Mouse (Mus musculus): ENCODE measurements around the gene Tle1. TPM values are rescaled to one million over a fixed set of nuclear protein-coding genes. Genes with fewer than 3 reads are reported as not detected.
A peak's percentile ranks its signal among the peaks of the same experiment; 100 is the strongest.

Tle1 gene
- polyA plus RNA-seq, 1 experiment = 25.1 TPM

DNA sequence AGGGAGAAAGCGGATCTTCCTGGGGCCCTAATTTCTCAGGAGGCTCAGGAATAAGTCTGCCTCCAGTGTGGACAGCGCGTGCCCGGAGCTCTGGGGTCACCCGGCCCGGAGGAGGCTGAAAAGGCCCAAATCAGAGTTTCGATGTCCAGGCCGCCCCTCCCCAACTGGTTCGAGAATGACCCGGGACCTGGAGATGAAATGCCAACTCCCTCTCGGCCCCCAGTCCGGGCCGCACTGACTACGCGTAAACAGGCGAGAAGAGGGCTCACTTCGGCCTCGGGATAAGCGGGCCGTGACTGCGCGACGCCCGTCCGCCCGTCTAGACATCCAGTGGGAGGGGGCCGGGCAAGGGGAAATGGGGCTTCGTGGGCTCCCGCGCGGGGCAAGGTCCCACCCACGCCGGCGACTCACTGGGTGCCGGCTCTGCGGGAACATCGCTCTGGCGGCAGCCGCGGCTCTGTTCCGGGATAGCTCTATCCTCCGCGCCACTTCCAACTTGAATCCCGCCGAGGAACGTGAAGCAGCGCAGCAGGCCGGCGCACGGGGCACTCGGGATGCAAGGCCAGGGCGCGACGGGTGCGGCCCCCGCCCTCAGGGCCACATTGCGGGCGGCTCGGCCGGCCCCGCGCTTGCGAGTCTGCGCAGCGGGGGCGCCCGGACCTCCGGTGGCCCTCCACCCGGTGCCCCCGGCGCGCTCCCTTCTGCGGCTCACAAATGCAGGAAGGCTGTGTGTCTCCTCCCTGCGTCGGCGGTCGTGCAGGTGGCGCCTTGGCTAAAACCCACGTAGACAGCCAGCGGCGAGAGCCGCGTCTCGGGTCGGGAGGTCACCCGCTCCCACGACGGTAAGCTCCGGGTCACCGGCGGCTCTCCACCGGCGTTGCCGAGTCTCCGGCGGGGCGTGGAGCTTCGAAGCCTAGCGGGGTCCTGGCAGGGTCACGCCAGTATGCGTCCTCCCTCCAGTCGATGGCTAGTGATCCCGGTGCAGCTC lies 854 bp downstream of the Tle1 start:
- TF ChIP-seq CTCF (IDR thresholded peaks at IDR 0.05; ENCODE audit: borderline replicate concordance, insufficient read depth, low read depth, low read length) (no peak), POLR2A (IDR thresholded peaks at IDR 0.05; ENCODE audit: borderline replicate concordance, insufficient read depth, low read length) (no peak)
- Histone ChIP-seq H3K4me3 (replicated peaks; ENCODE audit: insufficient read depth, low read depth, low read length) (peak overlapping the region; percentile 76), H3K27ac (ENCODE audit: insufficient read depth, low read length) (peak overlapping the region; percentile 84), H3K27me3 (ENCODE audit: control insufficient read depth, insufficient read depth, low read length) (no peaks in the 10 kb centered on the region), H3K4me1 (ENCODE audit: control insufficient read depth, insufficient read depth, low read length) (peaks cover 2% of the 10 kb centered on the region; the same call in 1 of the 2 replicates)
- under 1% methylated on average over 98 of the region's 103 CpGs for WGBS
- peak; percentile 68 to 71 for DNase-seq

DNA sequence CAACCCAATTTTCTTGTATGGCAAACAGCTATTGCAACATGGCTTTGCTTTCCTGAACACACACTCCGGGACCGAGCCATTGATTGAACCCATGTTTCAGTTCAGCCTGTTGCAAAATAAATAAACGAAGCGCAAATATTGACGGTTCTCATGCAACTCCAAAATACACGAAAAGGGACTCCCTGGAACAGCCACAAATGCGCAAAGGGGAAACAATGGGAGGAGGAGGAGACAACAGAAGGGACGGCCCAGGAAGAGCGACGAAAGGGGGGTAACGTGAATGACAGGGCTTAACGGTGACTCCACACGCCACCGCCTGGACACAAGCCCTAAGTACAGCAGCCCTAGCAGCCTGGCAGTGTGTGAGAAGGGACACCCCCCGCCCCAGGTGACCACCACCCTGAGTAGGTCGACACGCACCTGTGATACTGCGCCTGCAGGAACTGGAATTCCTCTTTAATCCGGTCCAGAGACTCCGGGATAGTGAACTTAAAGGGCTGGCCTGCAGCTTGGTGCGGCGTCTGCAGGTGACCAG lies 1.8 kb downstream of the Tle1 start:
- Histone ChIP-seq H3K4me3 (replicated peaks; ENCODE audit: insufficient read depth, low read depth, low read length) (peak overlapping the region; percentile 76), H3K27ac (ENCODE audit: insufficient read depth, low read length) (no peak overlapping the region), H3K27me3 (ENCODE audit: control insufficient read depth, insufficient read depth, low read length) (no peaks in the 10 kb centered on the region), H3K4me1 (ENCODE audit: control insufficient read depth, insufficient read depth, low read length) (peaks cover 2% of the 10 kb centered on the region; the same call in 1 of the 2 replicates)
- TF ChIP-seq POLR2A (IDR thresholded peaks at IDR 0.05; ENCODE audit: borderline replicate concordance, insufficient read depth, low read length) = no peak
- TF ChIP-seq CTCF (IDR thresholded peaks at IDR 0.05; ENCODE audit: borderline replicate concordance, insufficient read depth, low read depth, low read length) = peak; percentile 78
- peak; percentile 80 to 82 for DNase-seq
- WGBS = 2% methylated on average over 22 of the region's 22 CpGs

DNA sequence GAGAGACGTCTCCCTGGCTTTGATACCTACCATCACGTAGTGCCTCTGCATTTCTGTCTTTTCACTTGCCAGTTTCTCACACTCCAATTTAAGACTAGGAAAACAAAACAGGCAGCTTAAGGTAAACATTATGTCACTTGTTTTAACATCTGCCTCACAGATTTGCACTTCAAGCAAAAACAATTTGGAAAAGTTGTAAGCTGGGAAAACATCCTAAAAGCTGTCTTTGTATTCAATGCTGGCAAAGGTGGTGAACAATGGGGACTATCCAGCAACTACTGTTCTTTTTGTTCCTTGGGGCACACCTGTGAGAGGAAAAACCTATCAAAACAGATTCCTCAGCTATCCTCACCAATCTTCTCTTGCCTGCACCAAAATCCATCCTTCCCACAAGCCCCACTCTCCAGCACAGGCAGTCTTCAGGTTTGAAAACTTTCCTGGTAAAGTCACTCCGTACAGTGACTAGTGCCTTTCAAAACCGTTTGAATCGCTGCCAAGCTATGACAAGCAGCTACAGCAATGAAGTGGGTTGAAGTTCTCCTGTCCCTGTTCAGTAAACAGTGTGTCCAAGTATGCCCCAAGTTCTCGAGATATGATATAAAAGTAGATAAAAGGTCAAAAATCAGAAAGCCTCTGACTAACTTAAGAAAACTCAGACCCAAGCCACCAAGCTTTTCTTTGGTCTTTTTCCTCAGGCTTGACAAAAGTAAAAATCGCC lies 2.7 kb downstream of the Tle1 start:
- Histone ChIP-seq H3K4me3 (replicated peaks; ENCODE audit: insufficient read depth, low read depth, low read length) (no peak overlapping the region), H3K27ac (ENCODE audit: insufficient read depth, low read length) (no peak overlapping the region), H3K4me1 (ENCODE audit: control insufficient read depth, insufficient read depth, low read length) (peaks cover 2% of the 10 kb centered on the region; the same call in 1 of the 2 replicates), H3K27me3 (ENCODE audit: control insufficient read depth, insufficient read depth, low read length) (no peaks in the 10 kb centered on the region)
- TF ChIP-seq CTCF (IDR thresholded peaks at IDR 0.05; ENCODE audit: borderline replicate concordance, insufficient read depth, low read depth, low read length) (no peak), POLR2A (IDR thresholded peaks at IDR 0.05; ENCODE audit: borderline replicate concordance, insufficient read depth, low read length) (no peak)
- WGBS = 52% methylated on average over 7 of the region's 7 CpGs
- peak; percentile 20 to 23 for DNase-seq

DNA sequence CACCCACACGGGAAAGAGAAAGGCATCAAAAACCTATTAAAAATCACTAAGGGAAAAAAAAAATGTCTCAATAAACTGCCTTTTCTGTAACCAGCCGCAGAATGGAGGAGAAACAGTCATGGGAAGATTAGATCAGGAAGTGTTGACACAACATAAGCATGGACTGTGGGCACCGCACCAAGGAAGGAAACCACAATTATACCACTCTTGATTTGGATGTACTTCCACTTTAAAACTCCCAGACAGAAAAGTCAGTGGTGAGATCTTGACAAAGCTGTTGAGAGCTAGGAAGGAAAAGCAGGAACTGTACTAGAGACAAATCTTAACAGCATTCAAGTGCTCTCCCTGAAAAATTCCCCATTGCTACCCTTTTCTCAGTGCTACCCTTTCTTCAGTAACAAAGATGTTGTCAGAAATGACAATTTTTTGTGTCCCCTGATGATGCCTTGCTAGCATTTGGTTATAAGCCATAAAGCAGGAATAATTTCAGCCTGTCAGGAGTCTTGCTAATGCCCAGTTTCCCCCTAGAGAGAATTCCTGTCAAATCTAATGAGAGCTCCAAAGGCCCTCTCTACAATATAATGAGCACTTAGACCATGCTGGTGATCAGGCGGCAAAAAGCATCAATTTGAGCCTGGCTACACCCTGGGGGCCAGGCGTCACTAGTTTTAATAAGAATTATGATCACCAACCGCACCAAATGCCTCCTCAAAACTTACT lies 5.4 kb downstream of the Tle1 start:
- H3K27me3 ChIP-seq (ENCODE audit: control insufficient read depth, insufficient read depth, low read length) = no peaks in the 10 kb centered on the region
- H3K4me1 ChIP-seq (ENCODE audit: control insufficient read depth, insufficient read depth, low read length) = peaks cover 2% of the 10 kb centered on the region; the same call in 1 of the 2 replicates
- H3K4me3 ChIP-seq (replicated peaks; ENCODE audit: insufficient read depth, low read depth, low read length) = no peak overlapping the region
- TF ChIP-seq CTCF (IDR thresholded peaks at IDR 0.05; ENCODE audit: borderline replicate concordance, insufficient read depth, low read depth, low read length) (no peak), POLR2A (IDR thresholded peaks at IDR 0.05; ENCODE audit: borderline replicate concordance, insufficient read depth, low read length) (no peak)
- no peak overlapping the region for H3K27ac ChIP-seq (ENCODE audit: insufficient read depth, low read length)
- WGBS = 86% methylated on average over 6 of the region's 6 CpGs
- DNase-seq = no peak

DNA sequence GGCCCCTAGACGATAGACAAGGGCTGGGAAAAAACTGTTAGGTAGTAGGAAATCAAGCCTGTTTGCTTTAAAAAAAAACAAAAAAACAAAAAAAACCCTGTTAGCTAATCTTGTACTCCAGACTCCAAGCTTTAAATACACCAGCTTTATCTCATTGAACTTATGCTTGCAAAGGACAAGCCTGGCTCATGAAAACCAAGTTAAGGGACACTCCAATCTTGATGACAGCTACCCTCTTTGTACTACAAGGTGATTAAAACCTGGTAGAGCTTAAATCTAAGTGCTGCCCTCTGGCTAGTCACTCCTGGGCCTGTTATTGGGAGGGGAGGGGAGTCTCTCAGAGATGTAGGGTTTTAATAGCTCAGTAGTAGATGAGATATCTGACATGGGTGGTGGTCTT lies 7.4 kb downstream of the Tle1 start:
- 93% methylated on average over 1 of the region's 1 CpGs for WGBS
- DNase-seq = no peak
- H3K4me3 ChIP-seq (replicated peaks; ENCODE audit: insufficient read depth, low read depth, low read length) = no peak overlapping the region
- H3K27ac ChIP-seq (ENCODE audit: insufficient read depth, low read length) = no peak overlapping the region
- H3K27me3 ChIP-seq (ENCODE audit: control insufficient read depth, insufficient read depth, low read length) = no peaks in the 10 kb centered on the region
- H3K4me1 ChIP-seq (ENCODE audit: control insufficient read depth, insufficient read depth, low read length) = peaks cover 2% of the 10 kb centered on the region; the same call in 1 of the 2 replicates
- TF ChIP-seq CTCF (IDR thresholded peaks at IDR 0.05; ENCODE audit: borderline replicate concordance, insufficient read depth, low read depth, low read length) = no peak
- no peak for TF ChIP-seq POLR2A (IDR thresholded peaks at IDR 0.05; ENCODE audit: borderline replicate concordance, insufficient read depth, low read length)

DNA sequence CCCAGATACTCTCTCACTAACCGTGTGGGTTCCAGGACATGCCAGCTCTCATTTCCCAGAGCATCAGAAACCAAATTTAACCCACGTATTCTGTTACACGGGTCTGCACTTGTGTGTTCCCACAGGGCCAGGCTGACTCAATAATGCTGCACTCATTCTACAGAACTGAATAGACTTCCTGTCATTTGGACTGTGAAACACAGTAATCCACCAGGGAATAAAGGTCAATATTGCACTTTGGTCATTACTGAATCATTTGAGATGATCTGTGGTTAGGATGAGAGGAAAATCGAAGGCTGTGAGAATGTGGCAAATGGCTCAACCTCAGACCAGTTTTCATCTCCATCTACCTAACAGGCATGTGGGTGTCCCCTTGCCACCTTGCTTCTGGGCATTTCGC lies 16.2 kb downstream of the Tle1 start:
- Histone ChIP-seq H3K27ac (ENCODE audit: insufficient read depth, low read length) (no peak overlapping the region), H3K4me3 (replicated peaks; ENCODE audit: insufficient read depth, low read depth, low read length) (no peak overlapping the region)
- WGBS = 81% methylated on average over 5 of the region's 5 CpGs

More for the DNA sequence above, 16.2 kb downstream of the Tle1 start:
- Histone ChIP-seq H3K4me1 (ENCODE audit: control insufficient read depth, insufficient read depth, low read length) (no peaks in the 10 kb centered on the region), H3K27me3 (ENCODE audit: control insufficient read depth, insufficient read depth, low read length) (no peaks in the 10 kb centered on the region)
- no peak for DNase-seq
- TF ChIP-seq CTCF (IDR thresholded peaks at IDR 0.05; ENCODE audit: borderline replicate concordance, insufficient read depth, low read depth, low read length) = no peak
- no peak for TF ChIP-seq POLR2A (IDR thresholded peaks at IDR 0.05; ENCODE audit: borderline replicate concordance, insufficient read depth, low read length)

Data from cerebellum, adult 2 months (tissue).